Mouse (Mus musculus) G1E (cell line): Measurements from ENCODE around the gene Atad1.

Experiments
- CTCF ChIP-seq: IDR thresholded peaks from 2 replicates; pipeline ENCODE4 v1.5.1; 2012; ENCODE audit warnings: low read depth, low read length, inconsistent platforms, mixed read lengths
- GATA1 ChIP-seq: IDR thresholded peaks from 2 replicates; pipeline ENCODE4 v1.6.1; 2012; ENCODE audit warnings: borderline replicate concordance, low read length, inconsistent platforms, mixed read lengths
- POLR2AphosphoS5 ChIP-seq: IDR thresholded peaks from 2 replicates; pipeline ENCODE4 v1.6.1; 2012; ENCODE audit warnings: low read depth, low read length, inconsistent platforms; ENCODE audit not compliant: insufficient replicate concordance
- TAL1 ChIP-seq: conservative IDR thresholded peaks from 2 replicates; pipeline ENCODE4 v1.6.1; 2012; ENCODE audit warnings: low read depth, low read length, inconsistent platforms, mixed read lengths

DNA sequence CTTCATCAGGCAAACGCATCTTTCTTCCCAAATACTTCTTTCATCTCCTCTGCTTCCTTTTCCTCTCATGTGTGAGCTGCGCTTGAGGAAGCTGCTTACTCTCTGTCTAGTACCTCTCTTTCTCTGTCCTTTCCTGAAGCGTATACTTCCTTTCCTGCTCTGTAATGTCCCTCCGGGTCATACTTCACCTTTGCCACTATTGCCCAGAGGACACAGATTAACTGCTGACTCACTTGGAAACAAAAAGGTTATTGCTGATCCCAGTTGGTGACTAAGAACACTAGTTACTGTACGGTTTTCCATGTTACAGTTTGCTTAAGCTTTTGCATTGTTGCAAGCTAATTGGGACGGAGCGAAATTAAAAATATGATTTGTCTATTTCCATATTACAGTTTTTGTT lies 1.7 kb downstream of the Atad1 start:
- no peak for TF ChIP-seq CTCF
- no peak for TF ChIP-seq POLR2AphosphoS5
- no peak for TF ChIP-seq GATA1
- TF ChIP-seq TAL1, result no peak
